Mouse (Mus musculus) lung, adult 2 months (tissue): Measurements from ENCODE around the gene Klf1.

ENCODE experiments used
- CTCF ChIP-seq: fragments of 200-500 bp; IDR thresholded peaks from 2 replicates; pipeline ENCODE4 v1.5.1; 2011; ENCODE audit warnings: mild to moderate bottlenecking, low read length, control low read depth; ENCODE audit not compliant: insufficient read depth
- POLR2A ChIP-seq: fragments of 200-500 bp; IDR thresholded peaks from 2 replicates; pipeline ENCODE4 v1.6.1; 2011; ENCODE audit warnings: low read depth, mild to moderate bottlenecking, control low read depth, low read length, borderline replicate concordance; ENCODE audit errors: extremely low read depth

DNA sequence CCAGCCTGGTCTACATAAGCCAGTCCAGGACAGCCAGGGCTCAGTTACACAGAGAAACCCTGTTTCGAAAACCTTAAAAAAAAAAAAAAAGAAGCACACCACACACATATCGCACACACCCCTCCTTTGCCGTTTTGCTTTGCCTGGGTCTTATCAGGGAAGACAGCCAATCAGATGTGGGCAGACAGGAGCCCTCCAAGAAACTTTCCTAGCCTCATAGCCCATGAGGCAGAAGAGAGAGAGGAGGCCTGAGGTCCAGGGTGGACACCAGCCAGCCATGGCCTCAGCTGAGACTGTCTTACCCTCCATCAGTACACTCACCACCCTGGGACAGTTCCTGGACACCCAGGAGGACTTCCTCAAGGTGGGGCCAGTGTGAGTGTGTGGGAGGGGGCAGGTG is at the start of gene Klf1:
- TF ChIP-seq CTCF: no peak
- no peak for TF ChIP-seq POLR2A
